Mouse (Mus musculus) retina, adult 2 months (tissue): ENCODE measurements around the gene Tst.

ENCODE experiments used
- DNase-seq: peaks from one replicate; pipeline ENCODE4 v3.0.0-alpha.2; 2012; ENCODE audit warnings: low read depth, low spot score

Gene Tst

GRCm38 (mm10) chr15:78405517-78406211, at the start of gene Tst:
Gene Tst, minus strand, starts transcription at chr15:78405907.
- DNase-seq: peak; percentile 15

DNA sequence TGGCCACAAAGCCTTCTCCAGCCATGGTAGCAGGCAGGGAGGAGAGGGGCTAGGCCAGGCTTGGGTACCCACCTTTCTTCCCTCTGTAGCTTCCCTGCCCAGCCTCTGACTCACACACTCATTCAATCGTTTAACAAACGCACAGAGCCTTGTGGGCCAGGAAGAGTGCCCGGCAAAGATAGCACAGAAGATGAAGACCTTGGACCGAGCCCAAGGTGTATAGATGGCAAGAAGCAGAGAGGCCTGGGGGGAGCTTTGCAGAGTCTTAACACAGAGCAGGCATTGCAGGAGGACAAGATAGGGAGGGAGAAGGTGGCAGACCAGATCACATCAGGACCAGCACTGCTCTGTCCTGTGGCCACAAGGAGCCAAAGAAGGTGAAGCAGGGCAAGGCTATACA, 49.5 kb upstream of the Tst start:
- DNase-seq: no peak

- no peak for DNase-seq
These were observed 47.2 kb upstream of the Tst start for GRCm38 (mm10) chr15:78452929-78453328.

DNA sequence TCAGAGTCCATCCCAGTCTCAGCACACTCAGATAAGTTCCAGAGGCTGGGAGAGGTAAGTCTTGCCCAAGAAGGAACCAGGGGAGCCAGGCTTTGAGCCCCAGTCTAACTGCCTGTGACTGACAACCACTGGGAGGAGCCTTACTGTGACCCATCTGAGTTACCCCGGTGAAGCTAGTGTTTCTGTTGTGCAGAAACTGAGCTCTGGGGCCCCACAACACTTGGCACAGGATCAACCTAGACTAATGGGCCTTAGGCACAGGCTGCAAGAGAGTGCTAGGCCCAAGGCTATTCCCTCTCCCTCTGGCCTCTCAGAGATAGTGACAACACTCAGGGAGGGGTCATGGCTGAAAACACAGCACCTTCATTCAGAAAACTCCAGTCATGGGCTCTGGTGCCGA, 45.5 kb upstream of the Tst start:
- DNase-seq: no peak

DNA sequence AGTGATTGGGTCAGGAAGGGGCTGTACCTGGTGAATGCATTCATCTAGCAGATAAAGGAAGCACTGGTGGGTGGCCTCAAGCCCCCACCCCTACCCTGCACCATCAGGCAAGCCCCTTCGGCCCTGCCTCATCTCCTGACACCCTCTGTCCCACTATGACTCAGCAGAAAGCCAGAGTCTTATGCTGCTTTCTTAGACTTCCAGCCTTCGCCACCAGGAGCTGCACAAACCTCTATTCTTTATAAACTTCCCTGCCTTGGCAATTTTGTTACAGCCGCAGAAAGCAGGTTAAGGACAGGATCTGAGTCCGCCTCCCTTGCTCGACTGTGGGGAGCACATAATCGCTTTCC, 44.7 kb upstream of the Tst start:
- DNase-seq: no peak

DNA sequence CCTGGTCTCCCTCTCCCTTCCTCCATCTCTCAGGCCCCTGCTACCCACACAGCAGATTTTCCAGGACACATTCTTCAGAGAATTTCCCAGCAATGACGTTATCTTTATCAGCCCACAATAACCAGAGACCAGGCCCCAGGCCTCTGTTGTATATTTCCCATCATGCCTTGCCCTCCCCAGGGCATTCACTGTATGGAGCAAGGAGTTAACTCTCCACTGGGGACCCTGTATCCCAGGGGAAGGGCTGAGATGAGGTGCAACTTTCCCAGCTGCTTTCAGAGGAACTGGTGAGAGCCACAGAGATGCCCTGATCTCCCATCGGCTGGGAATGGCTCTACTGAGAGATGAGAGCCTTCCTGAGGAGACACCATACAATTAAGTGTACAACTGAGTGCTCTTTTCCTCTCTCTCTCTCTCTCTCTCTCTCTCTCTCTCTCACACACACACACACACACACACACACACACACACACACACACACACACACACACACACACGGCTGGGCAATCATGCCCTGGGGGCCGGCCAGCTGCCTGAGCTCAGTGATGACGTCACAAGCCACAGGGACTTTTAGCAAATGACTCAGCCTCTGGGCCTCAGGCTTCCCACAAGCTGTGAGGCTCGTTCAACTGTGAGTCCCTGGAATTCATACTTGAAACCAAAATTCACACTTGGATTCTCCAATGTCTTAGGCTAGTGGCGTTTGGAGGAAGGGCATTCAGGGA, 44.1 kb upstream of the Tst start:
- DNase-seq: no peak

DNA sequence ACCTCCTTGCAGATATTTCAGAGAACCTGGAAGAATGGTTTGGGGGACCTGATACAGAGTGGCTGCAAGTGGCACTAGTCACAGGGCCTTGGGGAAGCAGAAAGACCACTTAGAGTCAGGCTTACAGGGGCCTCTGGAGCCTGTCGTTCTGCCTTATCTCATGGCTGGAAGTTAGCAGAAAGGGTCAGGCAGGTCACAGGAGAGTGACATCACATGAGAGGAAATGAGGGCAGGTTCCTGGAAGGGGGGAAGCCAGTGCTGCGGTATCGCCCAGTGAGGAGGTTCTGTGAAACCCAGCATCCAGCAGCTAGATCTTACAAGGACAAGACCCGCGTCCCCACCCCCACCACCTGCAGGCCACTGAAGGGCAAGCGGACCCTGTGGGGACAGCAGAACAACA, 43.4 kb upstream of the Tst start:
- no peak for DNase-seq

DNA sequence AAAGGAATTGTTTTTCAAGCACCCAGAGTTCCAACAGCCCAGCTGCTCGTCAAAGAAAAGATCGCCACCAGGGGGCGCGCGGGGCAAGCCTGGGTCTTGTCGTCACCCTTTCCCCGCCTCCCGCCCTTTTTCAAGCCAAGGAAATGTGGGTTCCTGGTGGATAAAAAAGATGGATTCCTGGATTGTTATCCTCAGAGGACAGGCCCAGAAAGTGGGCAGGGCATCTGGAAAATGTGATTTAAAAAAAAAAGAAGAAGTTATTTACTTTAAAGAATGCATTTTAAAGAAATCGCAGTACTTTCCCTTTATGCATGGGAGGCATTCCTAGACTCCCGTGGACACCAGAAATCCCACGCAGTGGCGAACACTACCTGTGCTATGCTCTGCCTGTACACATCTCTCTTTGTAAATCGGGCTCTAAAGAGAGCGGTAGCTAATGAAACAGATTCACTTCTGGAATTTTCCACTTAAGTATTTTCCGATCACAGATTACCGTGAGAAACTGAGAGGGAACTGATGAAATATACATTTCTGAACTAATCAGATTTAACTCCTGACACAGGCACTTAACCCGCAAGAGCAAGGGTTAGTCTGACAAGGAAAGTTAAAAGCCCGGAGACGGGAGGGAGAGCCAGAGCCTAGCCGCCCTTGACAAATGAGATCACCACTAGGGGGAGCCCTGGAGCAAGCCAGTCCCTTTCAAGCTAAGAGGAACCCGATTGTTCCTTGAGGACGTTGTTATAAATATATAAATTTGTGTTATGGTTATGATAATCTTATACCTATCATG, 42.2 kb upstream of the Tst start:
- peak; percentile 72 for DNase-seq

DNA sequence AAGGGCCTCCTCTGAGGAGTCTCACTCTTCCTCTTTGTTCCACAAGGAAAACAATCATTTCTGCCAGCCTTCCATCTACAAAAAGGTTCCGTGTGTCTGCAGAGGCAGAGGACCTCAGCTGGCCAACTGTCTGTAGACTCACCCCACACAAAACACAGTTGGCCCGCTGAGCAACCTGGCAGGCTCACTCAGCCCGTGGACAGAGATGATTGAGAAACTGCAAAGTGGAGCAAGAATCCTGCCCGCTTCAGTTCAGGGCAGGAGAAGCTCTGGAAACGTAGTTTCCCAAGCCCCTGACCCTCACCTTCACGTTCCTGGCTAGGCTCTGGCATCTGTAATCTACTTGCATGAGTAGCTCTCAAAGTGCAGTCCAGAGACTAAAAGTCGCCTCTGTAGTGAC, 41.4 kb upstream of the Tst start:
- DNase-seq: no peak

- DNase-seq: no peak
These were observed 38.1 kb upstream of the Tst start for GRCm38 (mm10) chr15:78443857-78444256.

- DNase-seq: no peak
These were observed 36.5 kb upstream of the Tst start for GRCm38 (mm10) chr15:78442231-78442630.

DNA sequence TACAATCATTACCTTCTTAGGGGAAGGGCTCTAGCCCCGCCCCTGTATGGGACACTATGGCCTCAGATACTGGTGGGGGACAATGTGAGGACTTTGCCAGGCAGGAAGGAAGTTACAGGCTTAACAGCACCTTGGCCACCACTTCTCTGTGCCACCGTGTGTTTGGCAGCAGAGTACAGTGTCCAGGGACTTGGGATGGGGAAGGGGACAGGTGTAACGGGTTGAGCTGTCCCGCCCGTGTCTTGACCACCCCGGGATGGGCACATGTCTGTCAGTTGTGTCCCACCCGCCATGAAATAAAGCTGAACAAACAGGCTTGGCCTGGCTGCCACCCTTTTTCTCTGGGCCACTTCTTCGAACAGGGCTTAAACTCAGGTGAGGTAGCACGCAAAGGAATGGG, 33.3 kb upstream of the Tst start:
- DNase-seq: no peak

GRCm38 (mm10) chr15:78438505-78438904, 32.8 kb upstream of the Tst start:
- no peak for DNase-seq

- no peak for DNase-seq
These were observed 32.3 kb upstream of the Tst start for GRCm38 (mm10) chr15:78438018-78438394.

DNA sequence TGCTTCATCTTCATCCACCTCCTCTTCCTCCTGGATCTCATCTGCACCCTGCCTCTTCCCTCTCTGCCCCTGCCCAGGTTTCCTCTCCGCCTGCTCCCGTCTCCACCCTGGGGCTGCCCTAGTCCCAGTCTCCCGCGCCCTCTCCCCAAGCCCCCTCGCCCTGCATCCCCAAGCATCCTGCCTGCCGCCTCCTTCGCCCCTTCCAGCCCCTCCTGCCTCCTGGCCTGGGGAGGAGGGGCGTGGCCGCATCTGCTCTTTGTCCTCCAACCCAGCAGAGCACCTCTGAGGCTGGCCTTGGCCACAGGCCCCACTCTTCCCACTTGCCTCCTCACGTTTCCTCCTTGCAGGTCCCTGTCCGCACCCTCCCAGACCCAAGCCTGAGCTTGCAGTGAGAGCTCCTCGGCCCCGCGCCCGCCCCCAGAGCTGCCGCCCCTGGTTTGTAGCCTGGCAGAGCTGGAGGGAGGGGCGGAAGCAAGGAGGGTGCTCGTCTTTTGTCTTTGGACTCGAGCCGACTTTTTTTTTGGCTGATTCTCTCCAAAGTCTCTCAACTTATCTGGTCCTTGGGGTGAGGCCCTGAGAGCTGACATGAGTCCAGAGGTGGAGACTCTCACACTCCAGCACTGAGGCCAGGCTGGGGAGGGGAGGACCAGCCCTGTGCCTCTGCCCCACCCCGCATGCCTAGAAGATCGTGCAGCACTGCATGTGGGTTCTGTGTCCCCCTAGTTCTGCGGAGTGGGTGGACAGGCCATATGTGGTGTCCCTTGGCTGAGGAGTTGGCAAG, 31.7 kb upstream of the Tst start:
- DNase-seq: no peak

- no peak for DNase-seq
These were observed 30.9 kb upstream of the Tst start for GRCm38 (mm10) chr15:78436380-78437192.

DNA sequence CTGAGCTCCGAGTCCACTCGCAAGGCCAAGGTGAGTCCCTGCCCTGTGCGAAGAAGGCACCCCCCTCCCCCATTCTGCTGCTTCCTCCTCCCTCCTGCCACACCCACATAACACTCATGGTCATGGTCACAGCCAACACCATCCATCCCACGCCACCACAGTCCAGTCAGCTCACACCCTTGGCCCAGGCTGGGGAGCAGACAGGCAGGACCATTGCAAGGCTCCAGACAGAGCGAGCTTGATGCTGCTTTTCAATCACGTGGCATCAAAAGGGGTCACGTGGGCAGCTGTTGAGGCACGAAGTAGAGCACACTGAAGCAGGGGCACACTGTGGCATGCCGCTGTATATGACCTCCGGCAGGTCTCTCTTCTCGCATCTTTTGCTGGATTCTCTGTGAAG, 30.0 kb upstream of the Tst start:
- no peak for DNase-seq

DNA sequence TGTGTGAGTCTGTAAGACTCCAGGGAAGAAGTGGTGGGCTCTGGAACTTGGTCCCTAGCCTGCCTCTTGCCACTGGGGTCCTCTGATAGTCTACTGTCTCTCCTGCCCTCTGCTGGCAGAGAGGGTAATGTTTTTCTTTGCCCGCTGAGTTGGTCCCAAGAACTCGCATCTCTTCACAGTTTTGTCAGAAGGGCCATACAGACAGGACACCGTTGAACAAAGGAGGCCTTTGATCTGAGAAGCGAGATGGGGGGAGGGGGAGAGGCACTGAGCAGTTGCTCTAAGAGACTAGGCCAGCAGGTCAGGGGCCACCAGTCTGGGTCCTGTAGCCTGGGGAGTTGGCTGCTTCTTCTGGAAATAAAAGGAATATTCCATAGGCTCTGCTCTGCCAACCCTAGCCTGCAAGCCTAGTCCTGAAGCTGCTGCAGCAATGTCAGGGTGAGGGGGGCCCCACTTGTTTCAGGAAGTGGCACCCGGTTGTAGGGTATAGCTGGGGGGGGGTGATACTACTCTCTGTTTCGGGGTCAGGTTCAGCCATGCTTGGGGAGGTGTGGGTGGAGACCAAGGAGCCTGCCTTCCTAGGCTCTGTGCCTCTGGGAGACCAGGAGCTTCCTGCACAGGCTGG, 29.3 kb upstream of the Tst start:
- DNase-seq: no peak

GRCm38 (mm10) chr15:78431541-78432121, 25.9 kb upstream of the Tst start:
- no peak for DNase-seq

- no peak for DNase-seq
These were observed 25.2 kb upstream of the Tst start for GRCm38 (mm10) chr15:78430874-78431273.
